Mouse (Mus musculus) kidney, embryonic 14.5 days (tissue): ENCODE measurements around the gene Zmym1. TPM values are rescaled to one million over a fixed set of nuclear protein-coding genes. Genes with fewer than 3 reads are reported as not detected.
"Not testable (repeated sequence)": the region's sequence is repeated elsewhere in the genome, so short reads cannot be mapped to it uniquely, and the experiment has no call there.

ENCODE experiments used
- ATAC-seq: fragments of 200-750 bp; cut with Nextera tagmentation; 2 replicates; pipeline ENCODE4 v1.8.0; 2017; ENCODE audit warnings: moderate number of reproducible peaks, mild to moderate bottlenecking, moderate TSS enrichment, moderate library complexity; ENCODE audit not compliant: low FRiP score, low TSS enrichment
- H3K27ac ChIP-seq: fragments of 300-500 bp; sonication (generic); 2 replicates; pipeline ENCODE4 v1.5.1; 2014; ENCODE audit warnings: low read depth, mild to moderate bottlenecking, low read length, moderate library complexity, mixed read lengths
- H3K27me3 ChIP-seq: fragments of 300-500 bp; sonication (generic); 2 replicates; pipeline ENCODE4 v1.6.1; 2014; ENCODE audit warnings: mild to moderate bottlenecking, low read length; ENCODE audit not compliant: control insufficient read depth, insufficient read depth
- H3K36me3 ChIP-seq: fragments of 300-500 bp; sonication (generic); 2 replicates; pipeline ENCODE4 v1.6.1; 2014; ENCODE audit warnings: low read length, mixed read lengths; ENCODE audit not compliant: control insufficient read depth, insufficient read depth
- H3K4me1 ChIP-seq: fragments of 300-500 bp; sonication (generic); 2 replicates; pipeline ENCODE4 v1.6.1; 2014; ENCODE audit warnings: low read length, mixed read lengths; ENCODE audit not compliant: control insufficient read depth, insufficient read depth
- H3K4me2 ChIP-seq: fragments of 300-500 bp; sonication (generic); replicated peaks from 2 replicates; pipeline ENCODE4 v1.6.1; 2014; ENCODE audit warnings: low read depth, mild to moderate bottlenecking, low read length
- H3K4me3 ChIP-seq: fragments of 300-500 bp; sonication (generic); 2 replicates; pipeline ENCODE4 v1.5.1; 2014; ENCODE audit warnings: mild to moderate bottlenecking, low read length
- H3K9ac ChIP-seq: fragments of 300-500 bp; sonication (generic); 2 replicates; pipeline ENCODE4 v1.6.1; 2014; ENCODE audit warnings: low read depth, mild to moderate bottlenecking, low read length, moderate library complexity
- H3K9me3 ChIP-seq: fragments of 300-500 bp; sonication (generic); 2 replicates; pipeline ENCODE4 v1.6.1; 2016; ENCODE audit warnings: low read length; ENCODE audit not compliant: control insufficient read depth
- WGBS: fragments of 180-500 bp; shearing (Covaris S2); extraction: QIAGEN DNeasy Blood & Tissue Kit; methylation state at CpG from one replicate; pipeline ENCODE4 v1.1.7; 2014; 5-methylcytosine and 5-hydroxymethylcytosine counted together
- polyA plus RNA-seq: library from polyadenylated mRNA; unstranded; fragments of >200 nt; fragmentation: Nextera tagmentation; extraction: Ambion mirVana; gene quantifications from 2 replicates; pipeline ENCODE4 v1.2.1, GENCODE M21; 2014

The Zmym1 gene
- 15.6 and 26.5 TPM in 2 replicates for polyA plus RNA-seq

- WGBS = under 1% methylated on average over 38 of the region's 38 CpGs
- peak within 1 kb of the TSS; percentile 81 for H3K4me2 ChIP-seq
- H3K27me3 ChIP-seq = no peaks in the 10 kb centered on the region
- H3K4me3 ChIP-seq = peak within 1 kb of the TSS; percentile 72
- peaks cover 20% of the 10 kb centered on the region for H3K36me3 ChIP-seq
- no peaks in the 10 kb centered on the region for H3K4me1 ChIP-seq
- peak within 1 kb of the TSS; percentile 76 for H3K9ac ChIP-seq
- peak; percentile 96 for ATAC-seq
- peak within 1 kb of the TSS; percentile 33; the same call in 1 of the 2 replicates for H3K27ac ChIP-seq
- H3K9me3 ChIP-seq = no peaks in the 10 kb centered on the region
Measured at GRCm38 (mm10) chr4:127060585-127061290, at the start of gene Zmym1. Gene Zmym1, minus strand, starts transcription at chr4:127061152.

- H3K36me3 ChIP-seq = peaks cover 9% of the 10 kb centered on the region; the same call in 1 of the 2 replicates
- H3K9me3 ChIP-seq = no peaks in the 10 kb centered on the region; the same call in 1 of the 2 replicates
- no peaks in the 10 kb centered on the region for H3K27me3 ChIP-seq
- H3K4me2 ChIP-seq = no peak overlapping the region
- no peak overlapping the region for H3K9ac ChIP-seq
- H3K4me1 ChIP-seq = no peaks in the 10 kb centered on the region
- no peak overlapping the region for H3K27ac ChIP-seq
- no peak for ATAC-seq
- no peak overlapping the region for H3K4me3 ChIP-seq
- WGBS = 78% methylated on average over 4 of the region's 4 CpGs
Measured at GRCm38 (mm10) chr4:127110570-127110969, 49.6 kb upstream of the Zmym1 start.

GRCm38 (mm10) chr4:127107566-127107965 lies 46.6 kb upstream of the Zmym1 start:
- no peaks in the 10 kb centered on the region for H3K27me3 ChIP-seq
- 91% methylated on average over 4 of the region's 4 CpGs for WGBS
- no peaks in the 10 kb centered on the region; the same call in 1 of the 2 replicates for H3K9me3 ChIP-seq
- H3K4me2 ChIP-seq = no peak overlapping the region
- ATAC-seq = no peak
- no peak overlapping the region for H3K27ac ChIP-seq
- no peak overlapping the region for H3K4me3 ChIP-seq
- H3K9ac ChIP-seq = no peak overlapping the region
- peaks cover 9% of the 10 kb centered on the region; the same call in 1 of the 2 replicates for H3K36me3 ChIP-seq
- H3K4me1 ChIP-seq = no peaks in the 10 kb centered on the region

GRCm38 (mm10) chr4:127099552-127099951 lies 38.6 kb upstream of the Zmym1 start:
- not testable (repeated sequence) for ATAC-seq, H3K4me3 ChIP-seq
- WGBS = 92% methylated on average over 1 of the region's 2 CpGs

GRCm38 (mm10) chr4:127095090-127095489 lies 34.1 kb upstream of the Zmym1 start:
- no peak overlapping the region for H3K4me3 ChIP-seq
- no peaks in the 10 kb centered on the region for H3K4me1 ChIP-seq
- no peak overlapping the region for H3K9ac ChIP-seq
- no peak overlapping the region for H3K27ac ChIP-seq
- ATAC-seq = no peak
- 92% methylated on average over 4 of the region's 4 CpGs for WGBS
- H3K9me3 ChIP-seq = no peaks in the 10 kb centered on the region
- 0 out of 2 replicates have a peak, but pooled peaks cover 3% of the 10 kb centered on the region for H3K36me3 ChIP-seq
- H3K4me2 ChIP-seq = no peak overlapping the region
- H3K27me3 ChIP-seq = no peaks in the 10 kb centered on the region

More at GRCm38 (mm10) chr4:127099552-127099951, 38.6 kb upstream of the Zmym1 start:
- not testable (repeated sequence) for H3K9me3 ChIP-seq, H3K9ac ChIP-seq, H3K36me3 ChIP-seq, H3K4me1 ChIP-seq, H3K27ac ChIP-seq, H3K27me3 ChIP-seq, H3K4me2 ChIP-seq

GRCm38 (mm10) chr4:127091188-127091587 lies 30.2 kb upstream of the Zmym1 start:
- no peak overlapping the region for H3K4me3 ChIP-seq
- no peak overlapping the region for H3K4me2 ChIP-seq
- WGBS = 94% methylated on average over 1 of the region's 1 CpGs
- H3K36me3 ChIP-seq = peaks cover 7% of the 10 kb centered on the region
- H3K9me3 ChIP-seq = no peaks in the 10 kb centered on the region
- no peak for ATAC-seq
- no peak overlapping the region for H3K27ac ChIP-seq
- H3K4me1 ChIP-seq = no peaks in the 10 kb centered on the region
- H3K27me3 ChIP-seq = no peaks in the 10 kb centered on the region
- H3K9ac ChIP-seq = no peak overlapping the region

GRCm38 (mm10) chr4:127085761-127086160 lies 24.8 kb upstream of the Zmym1 start:
- no peak for ATAC-seq
- no peak overlapping the region for H3K4me3 ChIP-seq
- H3K9ac ChIP-seq = no peak overlapping the region
- no peak overlapping the region for H3K4me2 ChIP-seq
- H3K4me1 ChIP-seq = no peaks in the 10 kb centered on the region
- no peaks in the 10 kb centered on the region for H3K9me3 ChIP-seq
- no peak overlapping the region for H3K27ac ChIP-seq
- H3K36me3 ChIP-seq = peaks cover 5% of the 10 kb centered on the region
- no peaks in the 10 kb centered on the region for H3K27me3 ChIP-seq
- WGBS = 97% methylated on average over 1 of the region's 1 CpGs

GRCm38 (mm10) chr4:127083131-127083530 lies 22.2 kb upstream of the Zmym1 start:
- H3K9me3 ChIP-seq = no peaks in the 10 kb centered on the region
- H3K4me2 ChIP-seq = no peak overlapping the region
- peaks cover 3% of the 10 kb centered on the region; the same call in 1 of the 2 replicates for H3K4me1 ChIP-seq
- no peaks in the 10 kb centered on the region for H3K27me3 ChIP-seq
- H3K4me3 ChIP-seq = no peak overlapping the region
- ATAC-seq = no peak
- no peaks in the 10 kb centered on the region for H3K36me3 ChIP-seq
- H3K27ac ChIP-seq = no peak overlapping the region
- WGBS = 92% methylated on average over 2 of the region's 2 CpGs
- no peak overlapping the region for H3K9ac ChIP-seq

- Histone ChIP-seq H3K36me3 (no peaks in the 10 kb centered on the region), H3K9me3 (no peaks in the 10 kb centered on the region), H3K27me3 (no peaks in the 10 kb centered on the region), H3K27ac (no peak overlapping the region), H3K4me2 (no peak overlapping the region), H3K9ac (no peak overlapping the region), H3K4me1 (peaks cover 8% of the 10 kb centered on the region; the same call in 1 of the 2 replicates), H3K4me3 (no peak overlapping the region)
- no peak for ATAC-seq
- WGBS = 35% methylated on average over 1 of the region's 1 CpGs
Measured at GRCm38 (mm10) chr4:127080806-127081205, 19.9 kb upstream of the Zmym1 start.
